Mouse (Mus musculus) layer of hippocampus, adult 11-12 months (tissue): Measurements from ENCODE around the gene Serpine2.
A peak's percentile ranks its signal among the peaks of the same experiment; 100 is the strongest.

Source experiments
- DNase-seq: peaks from one replicate; pipeline ENCODE4 v3.0.0; 2022; ENCODE audit warnings: low spot score

The Serpine2 gene

GRCm38 (mm10) chr1:79861130-79861942 is at the start of gene Serpine2:
Serpine2 (minus strand) TSS chr1:79861180.
- peak; percentile 21 for DNase-seq

- DNase-seq = no peak
These were observed 46.8 kb upstream of the Serpine2 start for GRCm38 (mm10) chr1:79907811-79908210.

GRCm38 (mm10) chr1:79905241-79905640 is 44.3 kb upstream of the Serpine2 start:
- DNase-seq = no peak

DNA sequence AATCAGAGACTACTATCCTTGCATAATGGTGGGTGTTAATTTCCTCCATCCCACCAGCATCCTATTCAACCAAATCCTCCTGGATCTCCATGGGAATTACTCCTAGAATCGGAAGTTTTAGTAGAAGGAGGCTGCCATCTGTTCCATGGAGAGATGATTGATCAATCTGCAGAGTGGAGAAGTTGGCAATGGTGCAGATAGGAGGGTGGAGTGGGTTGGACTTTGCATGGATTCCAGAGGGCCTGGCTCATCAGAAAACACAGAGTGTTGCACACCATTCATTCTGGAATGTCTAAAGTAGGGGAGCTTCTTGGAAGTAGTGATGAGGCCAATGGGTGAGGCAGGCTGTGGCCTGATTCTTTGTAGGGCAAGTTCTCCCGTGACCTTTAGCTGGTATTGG is 41.9 kb upstream of the Serpine2 start:
- peak; percentile 41 for DNase-seq

GRCm38 (mm10) chr1:79882648-79883047 is 21.7 kb upstream of the Serpine2 start:
- DNase-seq = no peak

GRCm38 (mm10) chr1:79874741-79875140 is 13.8 kb upstream of the Serpine2 start:
- no peak for DNase-seq

GRCm38 (mm10) chr1:79860411-79861039 is 455 bp downstream of the Serpine2 start:
- peak; percentile 19 for DNase-seq

DNA sequence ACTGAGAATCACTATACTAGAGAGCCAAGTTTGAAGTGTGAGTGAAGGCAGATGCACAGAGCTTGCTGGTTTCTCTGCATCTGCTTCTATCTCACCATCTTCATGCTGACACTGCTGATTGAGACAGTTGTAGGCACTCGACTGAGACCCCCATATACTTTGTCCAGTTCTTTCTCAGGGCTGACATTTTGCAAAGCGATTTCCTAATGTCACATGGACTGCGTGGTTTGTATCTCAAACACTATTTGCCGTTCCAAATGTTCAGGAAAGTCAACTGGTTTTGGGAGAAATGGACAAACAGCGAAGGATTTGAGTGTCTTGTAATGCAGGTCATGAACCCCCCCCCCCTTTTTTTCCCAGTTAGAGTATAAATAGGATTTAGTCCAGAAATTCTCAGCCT is 1.0 kb downstream of the Serpine2 start:
- no peak for DNase-seq

DNA sequence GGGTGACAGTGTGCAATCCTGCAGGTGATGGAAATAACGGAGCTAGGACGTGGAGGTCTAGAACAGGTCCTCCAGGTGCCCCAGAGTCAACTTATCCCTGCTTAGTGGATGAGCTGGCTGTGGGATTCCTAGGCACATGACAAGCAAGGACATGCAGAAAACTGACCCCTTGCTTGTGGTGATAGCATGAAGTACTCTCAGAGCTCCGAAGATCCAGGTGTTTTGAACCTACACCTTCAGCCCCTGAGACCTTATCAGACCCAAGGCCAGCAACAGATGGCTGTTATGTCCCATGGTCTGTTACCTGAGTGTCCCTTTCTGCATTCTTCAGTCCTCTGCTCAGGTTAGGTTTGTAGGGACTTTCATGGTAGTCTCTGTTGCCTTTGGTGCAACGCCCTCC is 2.0 kb downstream of the Serpine2 start:
- DNase-seq = no peak

GRCm38 (mm10) chr1:79858389-79858994 is 2.5 kb downstream of the Serpine2 start:
- DNase-seq = no peak

GRCm38 (mm10) chr1:79857681-79858388 is 3.1 kb downstream of the Serpine2 start:
- no peak for DNase-seq

- DNase-seq = no peak
These were observed 4.2 kb downstream of the Serpine2 start for GRCm38 (mm10) chr1:79856756-79857155.

DNA sequence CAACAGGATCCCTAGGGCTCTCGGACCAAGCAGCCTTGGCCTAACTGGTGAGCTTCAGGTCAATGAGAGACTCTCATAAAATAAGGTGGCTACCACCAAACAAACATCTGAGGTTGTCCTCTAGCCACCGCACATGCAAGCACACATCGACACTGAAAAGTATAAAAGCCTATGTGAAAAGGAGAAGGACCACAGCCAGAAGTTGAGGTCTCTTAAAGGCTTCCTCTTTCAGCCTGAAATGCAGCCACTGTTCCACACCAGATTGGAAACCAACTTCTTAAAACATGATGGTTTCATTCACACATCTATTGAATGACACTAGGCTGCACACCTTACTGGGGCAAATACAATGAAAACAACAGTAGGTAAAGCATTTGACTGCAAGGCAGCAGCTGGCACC is 7.5 kb downstream of the Serpine2 start:
- DNase-seq = no peak

GRCm38 (mm10) chr1:79850341-79850740 is 10.6 kb downstream of the Serpine2 start:
- no peak for DNase-seq

- no peak for DNase-seq
These were observed 12.3 kb downstream of the Serpine2 start for GRCm38 (mm10) chr1:79848663-79849062.

DNA sequence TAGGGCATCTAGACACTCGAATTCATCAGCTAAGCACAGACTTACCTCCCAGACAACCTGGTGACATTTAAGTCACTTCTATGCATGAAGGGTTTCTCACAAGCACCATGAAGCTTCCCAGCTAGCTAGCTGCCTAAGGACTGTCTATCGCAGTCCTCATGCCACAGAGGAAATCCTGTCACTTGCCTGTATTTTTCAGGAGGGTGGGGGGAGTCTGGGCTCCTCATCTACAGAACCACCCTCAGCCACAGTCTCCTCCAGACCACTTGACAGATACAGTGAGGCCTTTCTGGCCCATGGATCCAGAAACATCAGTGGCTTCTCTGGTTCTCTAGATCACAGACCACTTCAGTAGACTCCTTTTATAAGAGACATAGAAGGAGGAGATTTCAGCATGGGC is 14.1 kb downstream of the Serpine2 start:
- DNase-seq = no peak

GRCm38 (mm10) chr1:79832719-79833404 is 28.1 kb downstream of the Serpine2 start:
- DNase-seq = no peak

DNA sequence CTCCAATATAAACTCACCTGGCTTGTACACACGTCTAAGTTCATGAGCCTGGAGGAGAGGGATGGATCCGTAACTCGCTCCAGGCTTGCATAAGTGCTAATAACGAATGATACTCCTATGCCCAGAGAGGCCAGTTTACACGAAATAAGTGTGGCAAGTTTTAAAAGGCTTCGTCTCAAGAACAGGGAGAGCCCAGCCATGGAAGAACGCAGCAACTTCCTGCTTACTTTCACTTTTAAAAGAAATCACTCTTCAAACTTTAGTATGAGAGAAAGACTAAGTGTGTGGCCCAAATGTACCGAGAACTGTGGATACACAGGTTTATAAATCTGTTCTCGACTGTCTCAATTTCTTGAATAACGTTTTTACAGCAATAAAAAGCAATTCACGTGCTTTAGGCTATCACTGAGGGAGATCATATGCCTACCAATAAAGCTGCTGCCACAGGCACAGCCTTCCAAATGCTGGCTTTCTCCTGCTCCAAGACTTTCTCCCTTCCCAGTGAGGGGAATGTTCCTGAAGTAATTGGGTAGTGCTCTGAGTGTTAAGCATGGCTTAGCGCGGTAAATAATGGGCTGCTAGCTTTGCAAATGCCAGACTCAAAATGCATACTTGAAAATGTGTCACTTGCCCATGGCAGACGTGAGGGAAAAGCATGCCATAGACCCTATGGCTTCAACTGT is 36.9 kb downstream of the Serpine2 start:
- no peak for DNase-seq

GRCm38 (mm10) chr1:79822806-79823525 is 38.0 kb downstream of the Serpine2 start:
- DNase-seq = peak; percentile 60

GRCm38 (mm10) chr1:79819296-79819879 is 41.6 kb downstream of the Serpine2 start:
- no peak for DNase-seq
